Mouse (Mus musculus): ENCODE data around the gene Tcp11l1.

- TF ChIP-seq CTCF (IDR thresholded peaks at IDR 0.05; ENCODE audit: low read depth), result no peak
- no peak for TF ChIP-seq EP300 (optimal IDR thresholded peaks at IDR 0.05)
These were observed 1.1 kb downstream of the Tcp11l1 start for GRCm38 (mm10) chr2:104710670-104711370.

Data from stomach, postnatal 0 days (tissue).